Mouse (Mus musculus): ENCODE data around the gene Olfr843. TPM values are rescaled to one million over a fixed set of nuclear protein-coding genes. Genes with fewer than 3 reads are reported as not detected.

Gene Olfr843
- polyA plus RNA-seq (2016; fragmentation: Nextera tagmentation; extraction: Ambion mirVana): not detected in 2 replicates

- Histone ChIP-seq H3K27ac (no peak within 1 kb of the TSS), H3K4me3 (replicated peaks) (no peak within 1 kb of the TSS), H3K27me3 (no peaks in the 10 kb centered on the region), H3K4me2 (no peak within 1 kb of the TSS), H3K4me1 (replicated peaks) (no peaks in the 10 kb centered on the region), H3K9me3 (peaks cover 7% of the 10 kb centered on the region; the same call in 1 of the 2 replicates), H3K36me3 (no peaks in the 10 kb centered on the region), H3K9ac (replicated peaks) (no peak within 1 kb of the TSS)
- ATAC-seq (ENCODE audit: insufficient number of reproducible peaks, insufficient read depth, low FRiP score, low TSS enrichment, low read depth): no peak
- WGBS: 81% methylated on average over 2 of the region's 2 CpGs
Measured at GRCm38 (mm10) chr9:19251887-19252286, at the start of gene Olfr843. TSS of gene Olfr843 (minus strand) at chr9:19251987.

Other genes starting within 250 kb of the Olfr843 start
- gene Olfr835, start 219.3 kb downstream of the Olfr843 start, polyA plus RNA-seq (2016; fragmentation: Nextera tagmentation; extraction: Ambion mirVana): not detected in 2 replicates
- not detected in 2 replicates for gene Olfr836, start 131.6 kb downstream of the Olfr843 start, polyA plus RNA-seq (2016; fragmentation: Nextera tagmentation; extraction: Ambion mirVana)
- not detected in 2 replicates for gene Olfr837, start 115.7 kb downstream of the Olfr843 start, polyA plus RNA-seq (2016; fragmentation: Nextera tagmentation; extraction: Ambion mirVana)
- not detected in 2 replicates for gene Olfr839-ps1, start 74.7 kb downstream of the Olfr843 start, polyA plus RNA-seq (2016; fragmentation: Nextera tagmentation; extraction: Ambion mirVana)
- gene Olfr844, start 64.4 kb upstream of the Olfr843 start, polyA plus RNA-seq (2016; fragmentation: Nextera tagmentation; extraction: Ambion mirVana): not detected in 2 replicates
- not detected in 2 replicates for gene Olfr845, start 84.5 kb upstream of the Olfr843 start, polyA plus RNA-seq (2016; fragmentation: Nextera tagmentation; extraction: Ambion mirVana)
- gene Olfr846, start 112.0 kb upstream of the Olfr843 start, polyA plus RNA-seq (2016; fragmentation: Nextera tagmentation; extraction: Ambion mirVana): not detected in 2 replicates
- gene Olfr847, start 126.7 kb upstream of the Olfr843 start, polyA plus RNA-seq (2016; fragmentation: Nextera tagmentation; extraction: Ambion mirVana): not detected in 2 replicates
- not detected in 2 replicates for gene Olfr849, start 188.3 kb upstream of the Olfr843 start, polyA plus RNA-seq (2016; fragmentation: Nextera tagmentation; extraction: Ambion mirVana)
- not detected in 2 replicates for gene Olfr850, start 226.3 kb upstream of the Olfr843 start, polyA plus RNA-seq (2016; fragmentation: Nextera tagmentation; extraction: Ambion mirVana)
- gene Olfr851, start 241.3 kb upstream of the Olfr843 start, polyA plus RNA-seq (2016; fragmentation: Nextera tagmentation; extraction: Ambion mirVana): not detected in 2 replicates

All from limb, embryonic 12.5 days (tissue).